Mouse (Mus musculus): ENCODE measurements around the gene Hspa5.
"Not testable (repeated sequence)": the region's sequence is repeated elsewhere in the genome, so short reads cannot be mapped to it uniquely, and the experiment has no call there.

Gene Hspa5

GRCm38 (mm10) chr2:34804815-34805214 lies 33.0 kb downstream of the Hspa5 start:
- in situ Hi-C loops (cut with MboI; ENCODE audit: low sequenced_read_pairs), result no loop called here

GRCm38 (mm10) chr2:34805364-34805950 lies 33.7 kb downstream of the Hspa5 start:
- in situ Hi-C loops (cut with MboI; ENCODE audit: low sequenced_read_pairs), result no loop called here

GRCm38 (mm10) chr2:34808057-34808456 lies 36.3 kb downstream of the Hspa5 start:
- in situ Hi-C loops (cut with MboI; ENCODE audit: low sequenced_read_pairs), result no loop called here

GRCm38 (mm10) chr2:34809568-34809967 lies 37.8 kb downstream of the Hspa5 start:
- in situ Hi-C loops (cut with MboI; ENCODE audit: low sequenced_read_pairs), result no loop called here

GRCm38 (mm10) chr2:34810775-34811174 lies 39.0 kb downstream of the Hspa5 start:
- in situ Hi-C loops (cut with MboI; ENCODE audit: low sequenced_read_pairs), result no loop called here

GRCm38 (mm10) chr2:34812706-34813105 lies 40.9 kb downstream of the Hspa5 start:
- in situ Hi-C loops (cut with MboI; ENCODE audit: low sequenced_read_pairs), result no loop called here

- in situ Hi-C loops (cut with MboI; ENCODE audit: low sequenced_read_pairs), result not testable (repeated sequence)
These were observed 44.1 kb downstream of the Hspa5 start for GRCm38 (mm10) chr2:34815893-34816292.

- in situ Hi-C loops (cut with MboI; ENCODE audit: low sequenced_read_pairs), result no loop called here
These were observed 46.7 kb downstream of the Hspa5 start for GRCm38 (mm10) chr2:34818492-34818891.

GRCm38 (mm10) chr2:34825827-34826459 lies 54.2 kb downstream of the Hspa5 start, which contains the start of gene Fbxw2:
Gene Fbxw2, minus strand, starts transcription at chr2:34826311.
- in situ Hi-C loops (cut with MboI; ENCODE audit: low sequenced_read_pairs), result no loop called here

GRCm38 (mm10) chr2:34826460-34827231 lies 54.9 kb downstream of the Hspa5 start:
- in situ Hi-C loops (cut with MboI; ENCODE audit: low sequenced_read_pairs), result no loop called here

All from CH12F3 (cell line).